Mouse (Mus musculus): ENCODE results near the gene Ephb2. TPM values are rescaled to one million over a fixed set of nuclear protein-coding genes. Genes with fewer than 3 reads are reported as not detected.

The Ephb2 gene
- 7.1 and 8.7 TPM in 2 replicates for polyA plus RNA-seq (2015; fragmentation: Nextera tagmentation; extraction: Ambion mirVana)

DNA sequence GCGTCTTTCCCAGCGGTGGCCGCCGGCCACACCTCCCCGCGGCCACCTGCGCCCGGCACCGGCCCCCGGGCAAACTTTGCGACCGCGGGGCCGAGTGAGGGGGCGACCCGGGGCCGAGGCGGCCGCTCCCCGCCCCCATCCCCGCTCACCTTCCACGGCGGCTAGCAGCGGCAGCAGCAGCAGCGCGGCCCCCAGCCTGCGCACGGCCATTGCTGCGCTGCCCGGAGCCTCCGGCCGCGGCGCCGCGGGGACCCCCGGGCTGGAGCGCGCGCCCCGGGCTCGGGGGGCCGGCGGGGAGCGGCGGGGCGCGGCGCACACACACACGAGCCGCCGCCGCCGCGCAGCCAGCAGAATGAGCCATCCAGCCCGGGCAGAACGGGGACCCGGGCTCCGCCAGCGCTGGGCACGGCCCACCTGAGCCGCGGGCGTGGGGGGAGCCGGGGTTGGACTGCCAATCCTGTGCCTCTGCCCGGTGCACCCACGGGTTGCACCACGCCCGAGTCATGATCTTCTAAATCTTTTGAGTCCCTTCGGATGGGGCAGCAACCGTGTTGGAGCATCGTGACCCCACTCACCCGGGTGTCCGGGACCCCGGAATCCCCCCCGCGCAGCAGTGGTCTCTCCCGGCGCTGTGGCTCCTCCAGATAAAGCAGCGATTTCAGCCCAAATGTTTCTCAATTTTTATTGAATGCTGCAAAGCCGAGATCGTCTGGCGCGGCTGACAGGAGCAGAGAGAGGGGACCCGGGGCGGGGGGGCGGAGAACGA, at the start of gene Ephb2:
Gene Ephb2, minus strand, starts transcription at position 368 of the 766 bp plus-strand sequence.
- H3K27me3 ChIP-seq = peaks cover 53% of the 10 kb centered on the region
- H3K27ac ChIP-seq = peak within 1 kb of the TSS; percentile 88
- H3K9ac ChIP-seq = peak within 1 kb of the TSS; percentile 79
- no peaks in the 10 kb centered on the region for H3K36me3 ChIP-seq
- H3K4me1 ChIP-seq = peaks cover 51% of the 10 kb centered on the region
- H3K4me2 ChIP-seq = peak within 1 kb of the TSS; percentile 99
- H3K4me3 ChIP-seq (replicated peaks) = peak within 1 kb of the TSS; percentile 80
- WGBS = under 1% methylated on average over 86 of the region's 88 CpGs
- no peaks in the 10 kb centered on the region for H3K9me3 ChIP-seq (replicated peaks)
- peak; percentile 77 for ATAC-seq (replicated peaks; ENCODE audit: low FRiP score)

DNA sequence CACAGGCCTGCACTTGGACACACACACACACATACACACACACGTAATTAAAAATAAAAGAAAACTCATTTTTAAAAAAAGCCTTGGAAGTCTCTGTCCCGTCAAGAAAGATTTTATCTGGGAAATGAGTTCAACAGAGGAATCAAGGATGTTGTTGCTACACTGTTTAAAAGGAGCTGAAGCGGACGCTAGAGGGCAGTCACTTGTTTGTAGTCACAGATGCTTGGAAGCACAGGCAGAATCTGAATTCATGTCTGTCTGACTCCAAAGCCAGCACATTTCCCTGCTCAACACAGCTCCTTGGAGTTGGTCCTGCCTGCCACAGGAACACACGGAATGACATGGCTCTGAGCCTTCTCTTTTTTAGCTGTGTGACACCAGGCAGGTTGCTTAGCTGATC, 42.8 kb upstream of the Ephb2 start:
- no peaks in the 10 kb centered on the region for H3K36me3 ChIP-seq
- H3K4me1 ChIP-seq = no peaks in the 10 kb centered on the region
- 32% methylated on average over 5 of the region's 5 CpGs for WGBS
- no peaks in the 10 kb centered on the region for H3K9me3 ChIP-seq (replicated peaks)
- no peak overlapping the region for H3K4me2 ChIP-seq
- H3K9ac ChIP-seq = no peak overlapping the region
- H3K4me3 ChIP-seq (replicated peaks) = no peak overlapping the region
- H3K27me3 ChIP-seq = 0 out of 2 replicates have a peak, but pooled peaks cover 4% of the 10 kb centered on the region
- no peak overlapping the region for H3K27ac ChIP-seq
- no peak for ATAC-seq (replicated peaks; ENCODE audit: low FRiP score)

GRCm38 (mm10) chr4:136878171-136878570, 42.4 kb upstream of the Ephb2 start:
- no peaks in the 10 kb centered on the region for H3K4me1 ChIP-seq
- H3K4me2 ChIP-seq = no peak overlapping the region
- no peak overlapping the region for H3K9ac ChIP-seq
- H3K36me3 ChIP-seq = no peaks in the 10 kb centered on the region
- 56% methylated on average over 8 of the region's 8 CpGs for WGBS
- 0 out of 2 replicates have a peak, but pooled peaks cover 4% of the 10 kb centered on the region for H3K27me3 ChIP-seq
- 0 out of 2 replicates have a peak, but pooled peaks have one; percentile 33 for ATAC-seq (replicated peaks; ENCODE audit: low FRiP score)
- H3K27ac ChIP-seq = no peak overlapping the region
- no peaks in the 10 kb centered on the region for H3K9me3 ChIP-seq (replicated peaks)
- no peak overlapping the region for H3K4me3 ChIP-seq (replicated peaks)

DNA sequence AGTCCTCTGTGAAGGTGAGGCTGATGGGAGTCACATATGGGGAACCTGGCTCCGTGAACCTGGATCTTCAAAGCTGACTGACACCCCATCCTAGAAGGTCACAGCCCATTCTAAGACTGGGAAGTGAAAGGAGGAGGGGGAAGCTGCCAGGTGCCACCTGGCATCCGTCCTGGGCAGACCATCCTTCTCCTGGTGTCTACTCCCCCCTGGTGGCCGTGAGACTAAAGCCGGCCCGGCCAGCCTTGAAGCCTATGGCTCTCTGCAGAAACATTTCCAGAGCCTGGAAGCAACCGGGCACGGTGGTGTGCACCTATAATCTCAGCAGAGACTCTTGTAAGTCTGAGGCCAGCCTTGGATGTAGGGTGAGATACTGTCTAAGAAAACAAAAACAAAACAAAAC, 41.2 kb upstream of the Ephb2 start:
- Histone ChIP-seq H3K36me3 (no peaks in the 10 kb centered on the region), H3K27ac (no peak overlapping the region), H3K4me1 (no peaks in the 10 kb centered on the region), H3K9me3 (replicated peaks) (no peaks in the 10 kb centered on the region), H3K9ac (no peak overlapping the region), H3K27me3 (0 out of 2 replicates have a peak, but pooled peaks cover 4% of the 10 kb centered on the region), H3K4me3 (replicated peaks) (no peak overlapping the region), H3K4me2 (no peak overlapping the region)
- 0 out of 2 replicates have a peak, but pooled peaks have one; percentile 36 for ATAC-seq (replicated peaks; ENCODE audit: low FRiP score)
- 15% methylated on average over 7 of the region's 7 CpGs for WGBS

DNA sequence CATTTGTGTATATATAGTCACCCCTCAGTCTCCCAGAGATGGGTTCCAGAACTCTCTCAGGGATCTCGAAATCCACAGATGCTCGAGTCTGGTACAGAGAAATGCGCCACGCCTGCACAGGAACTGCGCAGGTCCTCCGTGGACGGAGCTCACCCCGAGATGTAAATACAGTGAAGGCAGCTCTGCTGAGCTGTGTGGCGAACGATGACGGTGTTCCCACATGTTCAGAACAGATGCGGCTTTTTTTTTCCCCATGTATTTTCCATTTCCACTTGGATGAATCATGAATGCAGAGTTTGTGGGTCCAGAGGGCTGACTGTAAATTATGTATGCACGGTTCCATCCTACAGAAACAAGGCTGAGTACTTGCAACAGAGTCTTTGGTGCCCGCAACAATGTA, 39.2 kb upstream of the Ephb2 start:
- Histone ChIP-seq H3K4me1 (no peaks in the 10 kb centered on the region), H3K27me3 (0 out of 2 replicates have a peak, but pooled peaks cover 4% of the 10 kb centered on the region), H3K27ac (no peak overlapping the region), H3K36me3 (no peaks in the 10 kb centered on the region), H3K4me2 (no peak overlapping the region), H3K4me3 (replicated peaks) (no peak overlapping the region), H3K9me3 (replicated peaks) (no peaks in the 10 kb centered on the region), H3K9ac (no peak overlapping the region)
- 87% methylated on average over 14 of the region's 14 CpGs for WGBS
- ATAC-seq (replicated peaks; ENCODE audit: low FRiP score) = no peak

- Histone ChIP-seq H3K27me3 (peaks cover 7% of the 10 kb centered on the region; the same call in 1 of the 2 replicates), H3K4me2 (no peak overlapping the region), H3K27ac (no peak overlapping the region), H3K4me1 (peaks cover 19% of the 10 kb centered on the region), H3K9me3 (replicated peaks) (no peaks in the 10 kb centered on the region), H3K4me3 (replicated peaks) (no peak overlapping the region), H3K9ac (no peak overlapping the region), H3K36me3 (no peaks in the 10 kb centered on the region)
- 81% methylated on average over 6 of the region's 6 CpGs for WGBS
- ATAC-seq (replicated peaks; ENCODE audit: low FRiP score) = no peak
Observed at GRCm38 (mm10) chr4:136868371-136868770, 32.6 kb upstream of the Ephb2 start.

GRCm38 (mm10) chr4:136867690-136868345, 32.0 kb upstream of the Ephb2 start:
- no peaks in the 10 kb centered on the region for H3K36me3 ChIP-seq
- H3K4me3 ChIP-seq (replicated peaks) = no peak overlapping the region
- H3K9me3 ChIP-seq (replicated peaks) = no peaks in the 10 kb centered on the region
- no peak overlapping the region for H3K9ac ChIP-seq
- peaks cover 11% of the 10 kb centered on the region; the same call in 1 of the 2 replicates for H3K27me3 ChIP-seq
- peak; percentile 18; the same call in 1 of the 2 replicates for ATAC-seq (replicated peaks; ENCODE audit: low FRiP score)
- 14% methylated on average over 11 of the region's 12 CpGs for WGBS
- H3K27ac ChIP-seq = no peak overlapping the region
- peaks cover 24% of the 10 kb centered on the region for H3K4me1 ChIP-seq
- H3K4me2 ChIP-seq = no peak overlapping the region

DNA sequence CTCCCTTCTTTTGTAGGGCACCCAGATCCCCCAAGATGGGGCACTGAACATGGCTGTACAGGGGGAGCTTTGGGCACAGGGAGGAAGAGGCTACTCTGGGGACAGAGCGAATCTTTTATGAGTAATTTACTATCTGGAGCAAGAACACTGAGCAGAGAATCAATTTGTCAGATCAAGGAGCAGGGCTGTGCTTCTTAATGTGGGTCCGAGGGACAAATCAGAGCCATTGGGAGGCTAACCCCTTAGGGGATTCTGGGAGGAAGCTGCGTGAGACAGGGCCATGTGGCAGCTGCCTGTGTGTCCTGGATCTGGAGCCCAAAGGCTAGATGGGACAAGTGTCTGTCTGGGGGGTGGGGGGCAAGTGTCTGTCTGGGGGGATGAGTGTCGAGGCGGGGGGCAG, 29.7 kb upstream of the Ephb2 start:
- no peak for ATAC-seq (replicated peaks; ENCODE audit: low FRiP score)
- Histone ChIP-seq H3K36me3 (no peaks in the 10 kb centered on the region), H3K4me1 (peaks cover 33% of the 10 kb centered on the region), H3K9ac (no peak overlapping the region), H3K27ac (no peak overlapping the region), H3K4me3 (replicated peaks) (no peak overlapping the region), H3K4me2 (no peak overlapping the region), H3K9me3 (replicated peaks) (no peaks in the 10 kb centered on the region), H3K27me3 (peaks cover 33% of the 10 kb centered on the region)
- 71% methylated on average over 5 of the region's 5 CpGs for WGBS

- 7% methylated on average over 15 of the region's 15 CpGs for WGBS
- ATAC-seq (replicated peaks; ENCODE audit: low FRiP score) = no peak
- Histone ChIP-seq H3K27ac (no peak overlapping the region), H3K36me3 (no peaks in the 10 kb centered on the region), H3K9ac (no peak overlapping the region), H3K4me2 (no peak overlapping the region), H3K9me3 (replicated peaks) (no peaks in the 10 kb centered on the region), H3K4me3 (replicated peaks) (no peak overlapping the region), H3K4me1 (peaks cover 33% of the 10 kb centered on the region), H3K27me3 (peaks cover 33% of the 10 kb centered on the region)
Observed at GRCm38 (mm10) chr4:136864751-136865470, 29.1 kb upstream of the Ephb2 start.

GRCm38 (mm10) chr4:136863517-136863916, 27.7 kb upstream of the Ephb2 start:
- Histone ChIP-seq H3K4me2 (no peak overlapping the region), H3K27ac (no peak overlapping the region), H3K27me3 (peaks cover 33% of the 10 kb centered on the region), H3K4me3 (replicated peaks) (no peak overlapping the region), H3K9me3 (replicated peaks) (no peaks in the 10 kb centered on the region), H3K9ac (no peak overlapping the region), H3K36me3 (no peaks in the 10 kb centered on the region), H3K4me1 (peaks cover 33% of the 10 kb centered on the region)
- 46% methylated on average over 9 of the region's 9 CpGs for WGBS
- ATAC-seq (replicated peaks; ENCODE audit: low FRiP score) = no peak

DNA sequence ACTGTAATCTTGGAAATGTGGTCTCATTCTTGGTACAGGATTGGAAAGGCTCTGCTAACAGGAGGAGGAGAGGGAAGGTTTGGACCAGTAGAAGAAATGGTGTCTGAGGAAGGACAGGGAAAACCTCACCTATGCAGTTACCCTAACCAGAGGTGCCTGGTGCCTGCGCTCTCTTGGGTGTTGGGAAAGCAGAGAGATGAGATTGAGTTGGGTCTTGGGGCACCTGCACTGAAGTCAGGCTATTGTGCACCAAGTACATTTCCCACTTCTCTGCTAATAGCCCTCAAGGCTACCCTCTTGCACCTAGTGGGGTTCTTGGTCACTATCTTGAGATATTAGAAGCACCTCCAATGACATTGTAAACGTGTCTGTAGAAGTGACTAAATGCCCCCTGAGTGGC, 26.6 kb upstream of the Ephb2 start:
- Histone ChIP-seq H3K9ac (no peak overlapping the region), H3K36me3 (no peaks in the 10 kb centered on the region), H3K27ac (no peak overlapping the region), H3K4me1 (peaks cover 25% of the 10 kb centered on the region), H3K9me3 (replicated peaks) (no peaks in the 10 kb centered on the region), H3K4me2 (no peak overlapping the region), H3K27me3 (peaks cover 33% of the 10 kb centered on the region), H3K4me3 (replicated peaks) (no peak overlapping the region)
- WGBS = 68% methylated on average over 2 of the region's 2 CpGs
- ATAC-seq (replicated peaks; ENCODE audit: low FRiP score) = no peak

GRCm38 (mm10) chr4:136861806-136862205, 26.0 kb upstream of the Ephb2 start:
- Histone ChIP-seq H3K27ac (no peak overlapping the region), H3K4me2 (no peak overlapping the region), H3K9me3 (replicated peaks) (no peaks in the 10 kb centered on the region), H3K27me3 (peaks cover 33% of the 10 kb centered on the region), H3K4me1 (peaks cover 25% of the 10 kb centered on the region), H3K36me3 (no peaks in the 10 kb centered on the region), H3K9ac (no peak overlapping the region), H3K4me3 (replicated peaks) (no peak overlapping the region)
- 14% methylated on average over 17 of the region's 17 CpGs for WGBS
- ATAC-seq (replicated peaks; ENCODE audit: low FRiP score) = no peak
